Mouse (Mus musculus) spleen, embryonic (tissue): ENCODE results near the gene Gm10337.

Experiments used
- CTCF ChIA-PET: fragments of 350-600 bp; sonication (Branson Sonifier 250); formaldehyde crosslinking; loops from one replicate; lab custom pipeline; 2022; lab: Charles Lee

Gene Gm10337

GRCm38 (mm10) chr15:102516293-102516692, 12.8 kb downstream of the Gm10337 start:
- CTCF ChIA-PET = interaction anchor here (0.6 to 1.2 kb wide), 4 partner anchors 10 to 117 kb away, joined by 3 to 13 read pairs (median 8); no protein-coding TSS in a partner anchor

DNA sequence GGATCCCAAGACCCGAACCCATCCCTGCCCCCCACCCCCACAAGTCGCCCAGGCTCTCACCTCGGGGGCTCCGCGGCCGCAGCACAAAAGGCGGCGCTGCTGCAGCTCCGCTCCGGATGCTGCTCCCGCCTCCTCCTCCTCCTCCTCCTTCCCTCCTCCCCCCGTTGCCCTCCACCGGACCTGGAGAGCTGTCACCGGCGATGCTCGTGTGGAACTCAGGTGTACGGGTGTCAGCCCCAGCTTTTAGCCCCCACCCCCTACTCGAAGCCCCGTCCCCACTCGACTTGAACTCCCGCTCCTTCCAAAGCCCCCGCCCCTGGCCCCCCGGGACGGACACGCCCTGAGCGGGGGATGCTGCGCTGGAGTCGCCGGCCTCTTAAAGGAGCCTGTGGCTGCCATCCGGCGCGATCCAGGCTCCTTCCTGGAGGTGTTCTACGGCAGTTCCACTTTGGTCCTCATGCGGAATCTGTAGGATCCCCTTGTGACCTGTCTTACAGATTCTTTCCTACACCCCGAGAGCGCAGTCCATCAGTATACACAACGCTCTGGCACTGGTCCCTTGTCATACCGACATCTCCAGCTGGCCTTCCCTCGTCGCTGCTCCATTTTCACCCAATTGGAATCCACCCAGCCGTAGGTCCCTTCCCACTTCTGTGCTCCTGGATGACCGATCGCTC, 13.3 kb downstream of the Gm10337 start, which contains the start of gene Map3k12:
Gene Map3k12, minus strand, starts transcription at position 337 of the 677 bp plus-strand sequence.
- CTCF ChIA-PET = interaction anchor here (0.6 to 1.2 kb wide), 4 partner anchors 10 to 117 kb away, joined by 3 to 13 read pairs (median 4); no protein-coding TSS in a partner anchor

DNA sequence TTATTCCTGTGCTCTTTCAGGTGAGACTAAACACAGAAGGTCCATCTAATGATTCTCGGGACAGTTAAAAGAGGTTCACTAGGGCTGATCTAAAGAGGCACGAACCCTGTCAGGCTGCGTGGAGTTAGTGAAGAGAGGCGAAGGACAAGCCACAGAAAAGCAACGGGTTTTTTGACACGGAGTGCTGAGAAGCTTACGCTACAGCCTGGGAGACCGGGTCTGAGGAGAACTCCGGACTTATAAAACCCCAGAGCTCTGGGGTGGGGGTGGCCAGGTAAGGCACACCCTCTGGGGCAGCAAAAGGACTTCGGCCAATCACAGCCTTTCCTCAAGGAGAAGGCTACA, 14.1 kb downstream of the Gm10337 start:
- CTCF ChIA-PET = no interaction called here

- CTCF ChIA-PET = no interaction called here
These were observed 14.7 kb downstream of the Gm10337 start, which contains the start of gene Tarbp2 for GRCm38 (mm10) chr15:102517976-102518858. TSS of gene Tarbp2 (plus strand) at chr15:102518192.

GRCm38 (mm10) chr15:102518859-102519201, 15.3 kb downstream of the Gm10337 start:
- CTCF ChIA-PET = no interaction called here

GRCm38 (mm10) chr15:102519211-102520141, 16.0 kb downstream of the Gm10337 start:
- CTCF ChIA-PET = no interaction called here

DNA sequence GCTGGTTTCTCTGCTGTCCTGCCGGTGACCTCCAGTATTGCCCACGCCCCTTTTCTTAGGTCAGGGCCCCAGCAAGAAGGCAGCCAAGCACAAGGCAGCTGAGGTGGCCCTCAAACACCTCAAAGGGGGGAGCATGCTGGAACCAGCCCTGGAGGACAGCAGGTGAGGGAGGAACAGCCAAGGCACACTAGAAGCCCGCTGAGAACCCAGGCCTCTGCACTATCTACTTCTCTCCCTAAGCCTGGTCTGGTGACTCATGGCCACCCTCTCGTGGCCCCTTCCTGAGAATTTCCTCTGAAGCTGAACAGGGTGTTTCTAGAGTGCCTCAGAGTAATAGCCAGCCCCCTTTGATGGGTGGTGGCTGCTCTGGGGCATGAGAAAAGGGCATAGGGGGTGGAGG, 16.9 kb downstream of the Gm10337 start:
- CTCF ChIA-PET = no interaction called here

DNA sequence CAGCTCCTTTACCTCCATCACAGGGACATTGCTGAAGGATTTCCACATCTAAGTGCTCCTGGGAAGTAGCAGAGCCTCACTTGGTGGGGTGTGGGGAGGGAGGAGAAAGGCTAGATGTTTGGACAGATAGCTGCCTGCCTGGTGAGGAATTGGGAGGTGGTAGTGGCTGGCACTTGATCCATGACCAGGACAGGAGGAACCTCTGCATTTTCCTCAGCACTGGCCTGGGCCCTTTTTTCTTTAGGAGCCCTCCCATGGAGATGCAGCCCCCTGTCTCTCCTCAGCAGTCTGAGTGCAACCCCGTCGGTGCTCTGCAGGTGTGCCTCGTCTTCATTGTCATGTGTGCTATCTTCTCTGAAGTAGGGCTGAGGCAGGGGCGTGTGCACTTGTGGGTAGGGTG, 18.0 kb downstream of the Gm10337 start:
- CTCF ChIA-PET = no interaction called here

DNA sequence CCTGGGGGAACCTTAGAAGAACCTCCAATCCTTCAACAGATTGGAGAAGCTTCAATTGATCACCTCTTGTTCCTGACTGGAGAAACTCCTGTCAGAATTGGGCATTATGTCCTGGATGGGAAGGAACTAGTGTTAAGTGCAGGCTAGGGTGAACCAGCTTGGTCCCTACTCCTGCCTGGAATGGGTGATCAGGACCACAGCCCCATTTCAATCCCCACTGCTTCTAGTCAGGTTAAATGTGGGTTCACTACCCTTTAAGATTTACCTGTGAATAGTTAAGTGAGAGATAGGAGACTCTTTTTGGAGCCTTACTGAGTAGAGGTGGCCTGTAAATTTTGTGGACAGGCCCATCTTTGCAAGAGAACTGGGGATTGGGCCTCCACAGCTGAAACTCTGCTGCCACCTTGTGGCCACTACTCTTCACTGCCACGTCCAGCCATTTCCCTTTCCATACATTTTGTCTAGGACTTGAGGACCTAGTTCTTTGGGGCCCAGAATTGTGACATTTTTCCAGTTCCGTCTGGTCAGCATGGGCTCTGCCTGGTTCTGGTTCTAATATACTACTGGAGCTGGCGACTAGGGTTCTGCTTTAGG, 21.5 kb downstream of the Gm10337 start, which contains the start of gene Npff:
Gene Npff, minus strand, starts transcription at position 51 of the 594 bp plus-strand sequence.
- CTCF ChIA-PET = no interaction called here

- CTCF ChIA-PET = interaction anchor here (0.5 to 0.6 kb wide), 3 partner anchors 24 to 229 kb away, joined by 4 to 6 read pairs (median 4); no protein-coding TSS in a partner anchor
These were observed 22.8 kb downstream of the Gm10337 start for GRCm38 (mm10) chr15:102526111-102527002.

DNA sequence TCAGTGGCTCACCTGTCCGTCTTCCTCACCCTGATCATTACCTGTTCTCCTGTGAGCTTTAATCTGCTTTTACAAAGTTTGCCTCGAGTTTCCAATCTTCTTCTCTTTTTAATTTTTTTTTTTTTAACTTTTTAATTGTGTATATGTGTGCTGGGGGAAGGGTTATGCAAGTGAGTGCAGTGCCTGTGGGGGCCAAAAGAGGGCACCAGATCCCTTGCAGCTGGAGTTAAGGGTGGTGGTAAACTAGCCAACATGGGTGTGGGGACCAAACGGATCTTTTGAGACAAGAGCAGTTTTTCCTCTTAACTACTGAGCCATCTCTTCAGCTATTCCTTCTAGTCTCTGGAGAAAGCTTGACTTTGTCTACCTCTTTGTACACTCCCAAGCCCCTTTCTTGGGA, 24.4 kb downstream of the Gm10337 start:
- CTCF ChIA-PET = interaction anchor here (0.6 to 0.7 kb wide), 2 partner anchors 42 to 301 kb away, joined by 4 to 6 read pairs; no protein-coding TSS in a partner anchor

- CTCF ChIA-PET = no interaction called here
These were observed 24.9 kb downstream of the Gm10337 start for GRCm38 (mm10) chr15:102528396-102528795.

DNA sequence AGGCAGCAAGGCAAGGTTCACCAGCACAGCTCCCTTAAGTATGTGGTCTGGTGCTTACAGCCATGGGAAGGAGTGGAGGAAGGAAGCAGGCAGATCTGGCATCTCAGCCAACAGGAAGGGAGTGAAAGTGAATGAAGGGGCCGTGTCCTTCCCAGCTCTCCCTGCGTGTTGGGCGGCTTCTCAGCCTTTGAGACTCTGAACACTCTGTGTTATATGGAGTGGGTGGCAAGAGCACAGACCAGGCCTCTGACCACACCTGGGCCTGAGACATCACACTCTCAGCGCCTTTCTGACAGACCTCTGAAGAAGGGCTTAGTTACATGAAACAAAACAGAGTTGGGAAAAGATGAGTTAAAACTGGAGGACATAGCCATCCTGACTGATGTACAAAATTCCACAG, 27.0 kb downstream of the Gm10337 start:
- CTCF ChIA-PET = no interaction called here

GRCm38 (mm10) chr15:102531586-102531985, 28.1 kb downstream of the Gm10337 start:
- CTCF ChIA-PET = interaction anchor here (0.6 kb wide), 1 partner anchor 258 kb away, joined by 3 read pairs; no protein-coding TSS in a partner anchor

DNA sequence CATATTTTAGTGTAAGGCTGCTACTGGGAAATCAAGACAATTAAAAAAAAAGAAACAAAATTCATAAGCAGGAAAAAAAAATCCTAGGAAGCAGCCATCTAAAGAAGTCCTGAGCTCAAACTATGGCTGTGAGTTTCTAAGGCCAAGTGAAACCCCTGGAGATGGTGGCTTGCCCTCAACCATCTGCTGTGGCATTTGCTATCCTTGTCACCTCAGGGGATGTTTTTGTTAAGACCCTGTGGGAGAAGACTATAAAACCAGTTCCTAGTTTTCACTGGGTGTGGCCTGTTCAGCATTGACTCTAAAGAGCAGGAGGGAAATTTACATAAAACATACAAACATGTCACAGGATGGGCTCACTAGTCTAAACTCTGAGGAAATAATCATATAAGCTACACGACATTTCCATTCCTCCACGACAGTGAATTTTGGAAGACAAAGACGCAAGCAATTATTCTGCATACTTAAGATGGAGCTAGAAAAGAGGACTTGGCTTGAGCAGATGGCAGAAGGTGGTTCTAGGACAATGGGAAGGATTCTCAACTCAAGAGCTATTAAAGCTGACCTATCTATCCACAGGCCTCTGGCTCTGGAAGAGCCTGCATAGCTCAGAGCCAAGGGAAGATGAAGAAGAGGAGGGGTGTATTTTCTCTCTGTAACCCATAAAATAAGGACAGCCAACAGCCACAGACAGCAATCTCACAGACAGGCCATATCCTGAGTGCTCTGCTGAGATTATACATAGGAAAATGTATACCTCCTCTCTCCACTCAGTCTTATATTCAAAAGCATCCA, 28.8 kb downstream of the Gm10337 start:
- CTCF ChIA-PET = interaction anchor here (1.0 kb wide), 1 partner anchor 61 kb away, joined by 4 read pairs; no protein-coding TSS in a partner anchor

- CTCF ChIA-PET = interaction anchor here (0.5 to 0.6 kb wide), 2 partner anchors 34 to 391 kb away, joined by 3 to 5 read pairs; no protein-coding TSS in a partner anchor
These were observed 30.4 kb downstream of the Gm10337 start for GRCm38 (mm10) chr15:102533926-102534325.

- CTCF ChIA-PET = no interaction called here
These were observed 41.3 kb downstream of the Gm10337 start for GRCm38 (mm10) chr15:102544801-102545200.

GRCm38 (mm10) chr15:102546246-102546645, 42.7 kb downstream of the Gm10337 start:
- CTCF ChIA-PET = no interaction called here
